Mouse (Mus musculus) ES-Bruce4 (cell line): ENCODE results near the gene Nfkbid.

Source experiments
- CTCF ChIP-seq: IDR thresholded peaks from one replicate; pipeline ENCODE4 v1.8.1; 2011; ENCODE audit warnings: low read depth, low read length
- POLR2A ChIP-seq: IDR thresholded peaks from one replicate; pipeline ENCODE4 v1.8.1; 2011; ENCODE audit warnings: low read length; ENCODE audit not compliant: insufficient read depth

- TF ChIP-seq CTCF, result no peak
- TF ChIP-seq POLR2A, result no peak
Observed at GRCm38 (mm10) chr7:30477415-30478381, 56.2 kb downstream of the Nfkbid start.
